Mouse (Mus musculus) hindbrain, embryonic 15.5 days (tissue): ENCODE measurements around the gene Slc9b1. TPM values are rescaled to one million over a fixed set of nuclear protein-coding genes. Genes with fewer than 3 reads are reported as not detected.

Experiments used
- ATAC-seq: fragments of 200-750 bp; cut with Nextera tagmentation; 2 replicates; pipeline ENCODE4 v1.8.0; 2017; ENCODE audit warnings: low read depth, moderate number of reproducible peaks, moderate TSS enrichment; ENCODE audit not compliant: low FRiP score
- H3K27ac ChIP-seq: fragments of 300-500 bp; sonication (generic); replicated peaks from 2 replicates; pipeline ENCODE4 v1.5.1; 2015; ENCODE audit warnings: mild to moderate bottlenecking, inconsistent platforms
- H3K27me3 ChIP-seq: fragments of 300-500 bp; sonication (generic); 2 replicates; pipeline ENCODE4 v1.6.1; 2015; ENCODE audit warnings: control low read depth, inconsistent platforms
- H3K36me3 ChIP-seq: fragments of 300-500 bp; sonication (generic); 2 replicates; pipeline ENCODE4 v1.6.1; 2015; ENCODE audit warnings: control low read depth, inconsistent platforms
- H3K4me1 ChIP-seq: fragments of 300-500 bp; sonication (generic); replicated peaks from 2 replicates; pipeline ENCODE4 v1.6.1; 2015; ENCODE audit warnings: control low read depth, inconsistent platforms
- H3K4me2 ChIP-seq: fragments of 300-500 bp; sonication (generic); 2 replicates; pipeline ENCODE4 v1.6.1; 2015; ENCODE audit warnings: moderate library complexity, mild to moderate bottlenecking, inconsistent platforms
- H3K4me3 ChIP-seq: fragments of 300-500 bp; sonication (generic); 2 replicates; pipeline ENCODE4 v1.5.1; 2015; ENCODE audit warnings: mild to moderate bottlenecking, inconsistent platforms
- H3K9ac ChIP-seq: fragments of 300-500 bp; sonication (generic); 2 replicates; pipeline ENCODE4 v1.6.1; 2015; ENCODE audit warnings: inconsistent platforms
- H3K9me3 ChIP-seq: fragments of 300-500 bp; sonication (generic); 2 replicates; pipeline ENCODE4 v1.6.1; 2016; ENCODE audit warnings: control low read depth, inconsistent platforms
- WGBS: fragments of 180-500 bp; shearing (Covaris S2); methylation state at CpG from one replicate; pipeline ENCODE4 v1.1.7; 2015; 5-methylcytosine and 5-hydroxymethylcytosine counted together
- polyA plus RNA-seq: library from polyadenylated mRNA; unstranded; fragments of >200 nt; fragmentation: Nextera tagmentation; extraction: Ambion mirVana; gene quantifications from 2 replicates; pipeline ENCODE4 v1.2.1, GENCODE M21; 2015

Slc9b1 gene
- 0.45 TPM in 1 of 2 replicates, not detected in the other for polyA plus RNA-seq

- H3K36me3 ChIP-seq = no peaks in the 10 kb centered on the region
- WGBS = 87% methylated on average over 14 of the region's 14 CpGs
- no peak within 1 kb of the TSS for H3K27ac ChIP-seq
- no peaks in the 10 kb centered on the region for H3K9me3 ChIP-seq
- no peak within 1 kb of the TSS for H3K4me3 ChIP-seq
- H3K27me3 ChIP-seq = no peaks in the 10 kb centered on the region
- H3K9ac ChIP-seq = no peak within 1 kb of the TSS
- H3K4me1 ChIP-seq = no peaks in the 10 kb centered on the region
- ATAC-seq = no peak
- no peak within 1 kb of the TSS for H3K4me2 ChIP-seq
Measured at GRCm38 (mm10) chr3:135347739-135348264, at the start of gene Slc9b1. TSS of gene Slc9b1 (plus strand) at chr3:135348029.

DNA sequence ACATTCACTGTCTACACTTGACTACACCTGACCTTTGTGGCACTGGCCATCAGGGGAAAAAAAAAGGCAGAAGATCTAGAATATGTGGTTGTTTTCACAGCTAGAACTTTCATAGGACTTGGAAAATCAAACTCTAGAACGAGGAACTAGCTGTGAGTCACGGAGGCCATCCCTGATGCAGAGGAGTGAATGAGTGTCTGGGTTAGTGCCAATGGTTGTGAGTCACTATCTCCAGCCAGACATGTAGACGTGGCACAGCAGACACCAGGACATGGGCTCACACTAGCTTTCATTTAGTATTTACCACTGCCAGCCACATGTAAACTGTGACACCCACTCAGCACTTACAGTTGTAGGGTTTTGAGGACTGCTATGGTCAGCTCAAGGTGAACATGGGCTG, 49.3 kb upstream of the Slc9b1 start:
- Histone ChIP-seq H3K27ac (no peak overlapping the region), H3K4me1 (0 out of 2 replicates have a peak, but pooled peaks cover 2% of the 10 kb centered on the region), H3K4me3 (no peak overlapping the region), H3K4me2 (no peak overlapping the region), H3K27me3 (no peaks in the 10 kb centered on the region), H3K9me3 (no peaks in the 10 kb centered on the region), H3K9ac (no peak overlapping the region), H3K36me3 (no peaks in the 10 kb centered on the region)
- WGBS = 85% methylated on average over 3 of the region's 3 CpGs
- ATAC-seq = no peak

GRCm38 (mm10) chr3:135300081-135300480, 47.7 kb upstream of the Slc9b1 start:
- no peak overlapping the region for H3K4me3 ChIP-seq
- no peak overlapping the region for H3K9ac ChIP-seq
- no peak overlapping the region for H3K4me2 ChIP-seq
- H3K27me3 ChIP-seq = no peaks in the 10 kb centered on the region
- no peaks in the 10 kb centered on the region for H3K36me3 ChIP-seq
- no peaks in the 10 kb centered on the region for H3K4me1 ChIP-seq
- H3K9me3 ChIP-seq = no peaks in the 10 kb centered on the region
- no peak overlapping the region for H3K27ac ChIP-seq
- ATAC-seq = no peak
- 42% methylated on average over 6 of the region's 6 CpGs for WGBS

DNA sequence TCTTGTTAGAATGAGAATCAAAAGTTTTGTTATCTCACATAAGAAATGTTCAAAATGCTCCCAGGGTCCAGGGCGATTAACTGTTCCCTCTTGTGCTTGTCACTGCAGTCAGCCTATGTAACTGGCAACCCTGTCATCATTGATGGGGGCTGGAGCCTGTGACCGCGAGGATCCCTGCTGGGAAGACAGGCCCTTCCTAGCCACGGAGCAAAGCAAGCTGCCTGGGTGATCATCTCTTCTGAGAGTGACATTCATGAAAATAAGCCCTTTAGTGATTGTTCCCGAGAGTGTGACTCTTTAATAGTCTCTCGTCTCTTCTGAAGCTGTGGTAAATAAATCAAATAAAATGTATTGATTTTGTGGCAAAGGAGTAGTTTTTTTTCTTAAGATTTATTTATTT, 43.8 kb upstream of the Slc9b1 start:
- 0 out of 2 replicates have a peak, but pooled peaks cover 5% of the 10 kb centered on the region for H3K27me3 ChIP-seq
- H3K4me3 ChIP-seq = no peak overlapping the region
- ATAC-seq = no peak
- no peaks in the 10 kb centered on the region for H3K9me3 ChIP-seq
- H3K4me1 ChIP-seq = peaks cover 3% of the 10 kb centered on the region; the same call in 1 of the 2 replicates
- 14% methylated on average over 6 of the region's 6 CpGs for WGBS
- H3K4me2 ChIP-seq = no peak overlapping the region
- H3K27ac ChIP-seq = no peak overlapping the region
- H3K36me3 ChIP-seq = no peaks in the 10 kb centered on the region
- no peak overlapping the region for H3K9ac ChIP-seq

- no peak overlapping the region for H3K27ac ChIP-seq
- 17% methylated on average over 9 of the region's 9 CpGs for WGBS
- H3K4me1 ChIP-seq = peaks cover 3% of the 10 kb centered on the region; the same call in 1 of the 2 replicates
- ATAC-seq = no peak
- H3K27me3 ChIP-seq = 0 out of 2 replicates have a peak, but pooled peaks cover 5% of the 10 kb centered on the region
- H3K4me3 ChIP-seq = no peak overlapping the region
- H3K36me3 ChIP-seq = no peaks in the 10 kb centered on the region
- H3K4me2 ChIP-seq = no peak overlapping the region
- H3K9me3 ChIP-seq = no peaks in the 10 kb centered on the region
- no peak overlapping the region for H3K9ac ChIP-seq
Measured at GRCm38 (mm10) chr3:135304566-135304965, 43.3 kb upstream of the Slc9b1 start.

DNA sequence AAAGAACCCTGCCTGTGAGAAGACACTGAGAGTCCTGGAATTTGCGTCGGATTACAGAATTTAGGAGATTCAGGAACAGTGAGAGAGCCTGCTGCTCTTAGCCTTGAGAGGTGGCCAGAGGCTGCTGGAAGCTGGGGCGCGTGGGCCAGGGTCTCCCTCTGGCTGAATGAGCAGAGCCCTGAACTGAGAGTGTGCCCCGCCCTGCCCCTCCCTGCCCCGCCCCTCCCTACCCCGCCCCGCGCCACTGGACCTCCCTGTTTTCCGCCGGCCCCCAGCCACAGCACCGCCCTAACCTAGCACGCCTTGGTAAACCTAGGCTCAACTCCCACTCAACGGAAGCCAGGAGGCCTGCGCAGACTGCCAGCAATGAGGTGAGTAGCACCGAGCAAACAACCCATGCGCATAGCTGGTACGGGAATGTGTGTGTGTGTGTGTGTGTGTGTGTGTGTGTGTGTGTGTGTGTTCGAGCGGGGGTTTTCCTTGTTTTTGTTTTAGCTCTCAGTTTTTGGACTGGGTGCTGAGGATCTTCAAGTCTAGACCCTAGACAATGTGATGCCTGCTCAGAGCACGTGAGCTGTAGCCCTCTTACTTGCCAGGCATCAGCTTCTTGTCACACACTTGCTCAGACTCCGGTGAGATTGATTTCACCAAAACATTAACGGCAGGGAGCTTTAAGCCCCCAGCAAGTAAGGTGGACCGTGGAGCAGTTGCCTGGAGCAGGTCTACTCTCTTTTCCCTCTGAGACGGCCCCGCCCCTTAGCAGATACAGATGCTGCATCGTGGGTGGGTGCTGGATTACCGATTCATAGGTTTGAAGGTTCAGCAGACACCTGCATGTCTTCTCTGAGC, 40.2 kb upstream of the Slc9b1 start, which contains the start of gene Slc9b2:
TSS of gene Slc9b2 (plus strand) at position 290 of the 849 bp plus-strand sequence.
- Histone ChIP-seq H3K27me3 (0 out of 2 replicates have a peak, but pooled peaks cover 5% of the 10 kb centered on the region), H3K27ac (no peak within 1 kb of the TSS), H3K9ac (peak within 1 kb of the TSS; percentile 37; the same call in 1 of the 2 replicates), H3K4me2 (peak within 1 kb of the TSS; percentile 70), H3K4me3 (peak within 1 kb of the TSS; percentile 33), H3K9me3 (no peaks in the 10 kb centered on the region), H3K36me3 (no peaks in the 10 kb centered on the region), H3K4me1 (peaks cover 3% of the 10 kb centered on the region; the same call in 1 of the 2 replicates)
- WGBS = 13% methylated on average over 28 of the region's 28 CpGs
- ATAC-seq = peak; percentile 87

DNA sequence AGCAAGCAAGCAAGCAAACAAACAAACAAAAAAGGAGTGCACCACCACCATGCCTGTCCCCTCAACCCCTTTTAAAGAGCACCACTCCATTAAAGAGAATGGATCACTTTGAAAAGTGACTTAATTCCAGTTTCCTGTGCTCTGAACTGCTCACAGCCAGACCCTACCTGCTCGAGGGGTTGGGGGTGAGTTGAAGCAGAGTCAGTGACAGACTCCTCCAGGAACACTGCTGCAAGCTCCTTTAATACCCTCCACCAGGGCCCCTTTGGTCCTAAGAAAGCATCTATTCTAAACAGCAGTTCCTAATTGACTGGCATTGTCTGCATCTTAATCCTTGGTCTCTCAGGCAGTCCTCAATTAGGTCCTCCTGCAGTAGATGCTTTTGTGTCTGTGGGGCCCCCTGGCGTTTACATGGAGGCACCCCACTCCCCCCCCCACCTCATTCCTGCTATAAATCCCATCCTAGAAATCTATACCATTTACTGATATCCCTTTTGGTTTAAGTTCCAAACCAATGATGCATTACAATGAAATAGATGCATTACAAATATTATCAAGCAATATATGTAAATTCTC, 34.8 kb upstream of the Slc9b1 start:
- H3K27ac ChIP-seq = no peak overlapping the region
- H3K9ac ChIP-seq = no peak overlapping the region
- H3K4me1 ChIP-seq = no peaks in the 10 kb centered on the region
- H3K4me3 ChIP-seq = no peak overlapping the region
- no peak overlapping the region for H3K4me2 ChIP-seq
- WGBS = 28% methylated on average over 2 of the region's 2 CpGs
- H3K36me3 ChIP-seq = no peaks in the 10 kb centered on the region
- no peaks in the 10 kb centered on the region for H3K9me3 ChIP-seq
- H3K27me3 ChIP-seq = no peaks in the 10 kb centered on the region
- no peak for ATAC-seq

GRCm38 (mm10) chr3:135313727-135314126, 34.1 kb upstream of the Slc9b1 start:
- H3K27ac ChIP-seq = no peak overlapping the region
- no peaks in the 10 kb centered on the region for H3K36me3 ChIP-seq
- no peak overlapping the region for H3K4me2 ChIP-seq
- no peaks in the 10 kb centered on the region for H3K27me3 ChIP-seq
- H3K4me1 ChIP-seq = no peaks in the 10 kb centered on the region
- no peak overlapping the region for H3K4me3 ChIP-seq
- no peak overlapping the region for H3K9ac ChIP-seq
- no peaks in the 10 kb centered on the region for H3K9me3 ChIP-seq
- no peak for ATAC-seq
- 34% methylated on average over 2 of the region's 2 CpGs for WGBS

- Histone ChIP-seq H3K4me1 (no peaks in the 10 kb centered on the region), H3K4me3 (no peak overlapping the region), H3K27ac (no peak overlapping the region), H3K27me3 (no peaks in the 10 kb centered on the region), H3K4me2 (no peak overlapping the region), H3K36me3 (no peaks in the 10 kb centered on the region), H3K9ac (no peak overlapping the region), H3K9me3 (no peaks in the 10 kb centered on the region)
- WGBS = 69% methylated on average over 2 of the region's 2 CpGs
- ATAC-seq = no peak
Measured at GRCm38 (mm10) chr3:135314811-135315210, 33.0 kb upstream of the Slc9b1 start.

DNA sequence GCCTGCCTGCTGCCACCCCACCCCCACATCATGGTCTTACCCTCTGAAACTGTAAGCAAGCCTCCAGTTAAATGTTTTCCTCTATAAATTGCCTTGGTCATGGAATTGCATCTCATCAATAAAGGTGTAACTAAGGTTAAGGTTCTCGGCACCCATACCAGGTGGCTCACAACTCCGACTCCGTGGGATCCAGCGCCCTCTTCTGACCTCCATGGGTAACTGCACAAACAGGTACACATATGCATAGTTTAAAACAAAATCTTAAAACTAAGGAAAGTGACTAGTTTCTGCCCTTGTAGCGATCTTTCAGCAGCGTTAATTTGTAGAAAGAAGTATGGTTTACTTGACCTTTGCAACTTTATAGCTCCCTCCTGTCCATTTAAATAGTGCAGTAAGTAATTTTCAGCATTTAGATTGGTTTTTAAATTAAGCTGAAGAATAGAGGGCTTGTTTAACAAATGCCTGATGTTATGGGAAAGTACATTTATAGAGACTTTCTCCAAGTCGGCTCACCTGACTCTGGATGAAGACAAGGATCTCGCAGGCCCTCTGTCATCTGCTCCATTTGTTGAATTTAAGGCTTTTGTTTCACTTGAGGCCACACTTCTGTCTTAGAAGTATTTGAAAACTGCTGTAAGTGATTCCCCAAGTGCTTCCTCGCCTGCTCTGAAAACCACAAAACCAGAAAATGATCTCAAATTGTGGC, 32.0 kb upstream of the Slc9b1 start:
- no peak overlapping the region for H3K27ac ChIP-seq
- H3K9me3 ChIP-seq = no peaks in the 10 kb centered on the region
- no peaks in the 10 kb centered on the region for H3K36me3 ChIP-seq
- H3K27me3 ChIP-seq = no peaks in the 10 kb centered on the region
- H3K4me2 ChIP-seq = no peak overlapping the region
- H3K4me1 ChIP-seq = no peaks in the 10 kb centered on the region
- no peak for ATAC-seq
- H3K4me3 ChIP-seq = no peak overlapping the region
- no peak overlapping the region for H3K9ac ChIP-seq
- WGBS = 94% methylated on average over 9 of the region's 9 CpGs

DNA sequence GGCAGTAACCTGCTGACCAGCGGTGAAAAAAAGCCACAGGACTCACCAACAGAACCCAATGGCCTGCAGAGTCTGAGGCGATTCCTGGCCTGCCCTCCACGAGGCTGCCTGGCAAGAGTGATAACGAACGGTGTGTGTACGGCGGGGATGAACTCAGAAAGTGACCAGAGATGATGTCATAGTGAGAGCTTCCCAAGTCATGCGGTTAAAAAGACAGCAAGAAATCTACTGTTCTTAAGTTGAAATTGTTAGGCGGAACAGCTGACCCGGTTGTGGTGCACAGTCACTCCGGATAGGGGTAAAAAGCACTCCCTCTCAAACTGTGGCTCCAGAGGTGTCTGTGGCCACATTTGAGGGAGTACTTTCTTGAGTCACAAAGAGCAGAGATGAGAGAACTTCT, 29.5 kb upstream of the Slc9b1 start:
- no peak for ATAC-seq
- H3K27me3 ChIP-seq = no peaks in the 10 kb centered on the region
- no peak overlapping the region for H3K9ac ChIP-seq
- H3K27ac ChIP-seq = no peak overlapping the region
- no peaks in the 10 kb centered on the region for H3K36me3 ChIP-seq
- no peak overlapping the region for H3K4me3 ChIP-seq
- H3K4me2 ChIP-seq = no peak overlapping the region
- no peaks in the 10 kb centered on the region for H3K9me3 ChIP-seq
- no peaks in the 10 kb centered on the region for H3K4me1 ChIP-seq
- 88% methylated on average over 11 of the region's 11 CpGs for WGBS

DNA sequence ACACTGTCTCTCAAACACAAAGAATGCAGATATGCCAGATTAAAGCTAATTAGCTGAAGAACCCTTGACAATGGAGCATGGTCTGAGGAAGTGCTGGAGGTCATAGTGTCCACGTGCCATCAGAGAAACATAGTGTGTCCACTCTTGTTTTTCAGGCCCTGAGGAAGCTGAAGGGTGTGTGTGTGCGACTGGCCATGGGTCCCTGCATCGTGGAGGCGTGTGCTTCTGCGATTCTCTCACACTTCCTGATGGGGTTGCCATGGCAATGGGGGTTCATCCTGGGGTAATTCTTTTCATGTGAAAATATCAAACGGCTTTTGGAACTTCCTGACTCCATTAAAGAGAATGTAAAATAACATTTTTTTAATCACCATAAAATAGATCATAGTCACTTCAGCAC, 23.5 kb upstream of the Slc9b1 start:
- ATAC-seq = no peak
- no peak overlapping the region for H3K4me3 ChIP-seq

More for the DNA sequence above, 23.5 kb upstream of the Slc9b1 start:
- Histone ChIP-seq H3K27ac (no peak overlapping the region), H3K36me3 (no peaks in the 10 kb centered on the region), H3K4me2 (no peak overlapping the region), H3K27me3 (no peaks in the 10 kb centered on the region), H3K9me3 (no peaks in the 10 kb centered on the region), H3K9ac (no peak overlapping the region), H3K4me1 (no peaks in the 10 kb centered on the region)
- WGBS = 16% methylated on average over 6 of the region's 6 CpGs
